Mouse (Mus musculus) lung, embryonic 16.5 days (tissue): ENCODE measurements around the gene Dusp1. TPM values are rescaled to one million over a fixed set of nuclear protein-coding genes. Genes with fewer than 3 reads are reported as not detected.

Source experiments
- ATAC-seq: fragments of 200-750 bp; cut with Nextera tagmentation; 2 replicates; pipeline ENCODE4 v1.8.0; 2017; ENCODE audit warnings: low read depth, mild to moderate bottlenecking, moderate library complexity
- H3K27ac ChIP-seq: fragments of 300-500 bp; sonication (generic); 2 replicates; pipeline ENCODE4 v1.5.1; 2014; ENCODE audit warnings: mild to moderate bottlenecking, control low read depth, low read length
- H3K27me3 ChIP-seq: fragments of 300-500 bp; sonication (generic); 2 replicates; pipeline ENCODE4 v1.6.1; 2014; ENCODE audit warnings: low read depth, low read length, mixed read lengths; ENCODE audit not compliant: control insufficient read depth, insufficient read depth
- H3K36me3 ChIP-seq: fragments of 300-500 bp; sonication (generic); 2 replicates; pipeline ENCODE4 v1.6.1; 2014; ENCODE audit warnings: low read length; ENCODE audit not compliant: control insufficient read depth, insufficient read depth
- H3K4me1 ChIP-seq: fragments of 300-500 bp; sonication (generic); replicated peaks from 2 replicates; pipeline ENCODE4 v1.6.1; 2014; ENCODE audit warnings: low read length, mixed read lengths; ENCODE audit not compliant: control insufficient read depth, insufficient read depth
- H3K4me2 ChIP-seq: fragments of 300-500 bp; sonication (generic); 2 replicates; pipeline ENCODE4 v1.6.1; 2014; ENCODE audit warnings: low read depth, low read length, control low read depth
- H3K4me3 ChIP-seq: fragments of 300-500 bp; sonication (generic); 2 replicates; pipeline ENCODE4 v1.5.1; 2014; ENCODE audit warnings: mild to moderate bottlenecking, low read length, control low read depth
- H3K9ac ChIP-seq: fragments of 300-500 bp; sonication (generic); 2 replicates; pipeline ENCODE4 v1.6.1; 2014; ENCODE audit warnings: low read length, control low read depth
- H3K9me3 ChIP-seq: fragments of 300-500 bp; sonication (generic); 2 replicates; pipeline ENCODE4 v1.6.1; 2016; ENCODE audit warnings: low read length; ENCODE audit not compliant: control insufficient read depth
- WGBS: fragments of 180-500 bp; shearing (Covaris S2); extraction: QIAGEN DNeasy Blood & Tissue Kit; methylation state at CpG from one replicate; pipeline ENCODE4 v1.1.7; 2014; 5-methylcytosine and 5-hydroxymethylcytosine counted together
- polyA plus RNA-seq: library from polyadenylated mRNA; unstranded; fragments of >200 nt; fragmentation: Nextera tagmentation; extraction: Ambion mirVana; gene quantifications from 2 replicates; pipeline ENCODE4 v1.2.1, GENCODE M21; 2015

The Dusp1 gene
- polyA plus RNA-seq, 1 experiment from 2014 or later = 28.4 TPM

DNA sequence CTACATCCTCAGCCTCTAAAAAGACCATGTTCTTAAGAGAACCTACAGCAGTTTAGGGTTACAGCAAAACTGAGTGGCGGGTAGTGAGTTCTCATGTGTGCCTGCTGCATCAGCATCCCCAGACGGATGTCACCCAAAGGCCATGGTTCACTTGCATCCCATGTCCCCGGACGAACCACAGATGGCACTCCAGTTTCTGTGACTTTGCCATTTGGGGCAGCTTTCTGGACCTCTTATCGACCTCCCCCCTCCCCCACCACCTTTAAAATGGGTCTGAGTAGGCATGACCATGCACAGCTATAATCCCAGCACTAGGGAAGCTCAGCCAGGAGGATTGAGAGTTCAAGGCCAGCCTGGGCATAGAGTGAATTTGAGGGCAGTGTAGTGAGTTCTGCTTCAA, 31.3 kb upstream of the Dusp1 start:
- ATAC-seq = no peak
- H3K9me3 ChIP-seq = no peaks in the 10 kb centered on the region
- peaks cover 24% of the 10 kb centered on the region for H3K4me1 ChIP-seq
- H3K4me2 ChIP-seq = no peak overlapping the region
- WGBS = 84% methylated on average over 5 of the region's 5 CpGs
- H3K27ac ChIP-seq = no peak overlapping the region
- H3K4me3 ChIP-seq = no peak overlapping the region
- no peaks in the 10 kb centered on the region for H3K27me3 ChIP-seq
- no peaks in the 10 kb centered on the region; the same call in 1 of the 2 replicates for H3K36me3 ChIP-seq
- H3K9ac ChIP-seq = no peak overlapping the region

GRCm38 (mm10) chr17:26592510-26592909, 30.6 kb upstream of the Dusp1 start:
- ATAC-seq = peak; percentile 41
- H3K9me3 ChIP-seq = no peaks in the 10 kb centered on the region
- H3K4me1 ChIP-seq = peaks cover 24% of the 10 kb centered on the region

DNA sequence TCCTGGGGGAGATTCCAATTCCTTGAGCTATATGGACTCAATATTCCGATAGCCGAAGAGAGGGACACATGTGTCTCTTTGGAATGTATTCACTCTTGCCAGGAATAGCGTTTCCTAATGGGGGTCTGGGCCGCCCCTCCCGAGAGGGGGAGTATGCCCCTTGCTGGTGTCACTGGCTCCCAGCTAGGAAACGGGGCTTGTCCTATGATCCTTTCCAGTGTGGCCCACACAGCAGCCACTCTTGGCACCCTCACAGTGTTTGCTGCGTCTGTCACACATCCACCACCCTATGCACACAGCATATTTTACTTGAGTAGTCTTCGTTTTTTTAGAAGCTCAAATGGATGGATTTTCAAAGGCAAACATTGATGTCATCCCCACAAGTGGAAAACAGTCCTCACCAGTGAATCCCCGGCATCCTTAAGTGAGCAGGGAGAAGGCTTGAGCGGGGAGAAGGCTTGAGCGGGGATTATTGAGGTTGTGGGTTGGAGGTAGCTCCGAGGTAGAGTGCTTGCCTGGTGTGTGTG, 26.1 kb upstream of the Dusp1 start:
- Histone ChIP-seq H3K9me3 (no peaks in the 10 kb centered on the region), H3K36me3 (no peaks in the 10 kb centered on the region; the same call in 1 of the 2 replicates), H3K9ac (no peak overlapping the region), H3K27ac (no peak overlapping the region; the same call in 1 of the 2 replicates), H3K4me2 (no peak overlapping the region), H3K4me3 (no peak overlapping the region), H3K27me3 (no peaks in the 10 kb centered on the region), H3K4me1 (peaks cover 23% of the 10 kb centered on the region)
- no peak for ATAC-seq
- 78% methylated on average over 12 of the region's 12 CpGs for WGBS

More at GRCm38 (mm10) chr17:26592510-26592909, 30.6 kb upstream of the Dusp1 start:
- H3K27me3 ChIP-seq = no peaks in the 10 kb centered on the region
- H3K9ac ChIP-seq = no peak overlapping the region
- no peak overlapping the region for H3K4me3 ChIP-seq
- no peak overlapping the region for H3K4me2 ChIP-seq
- H3K27ac ChIP-seq = peak overlapping the region; percentile 12; the same call in 1 of the 2 replicates
- H3K36me3 ChIP-seq = no peaks in the 10 kb centered on the region; the same call in 1 of the 2 replicates
- 75% methylated on average over 4 of the region's 4 CpGs for WGBS

GRCm38 (mm10) chr17:26584558-26585136, 22.7 kb upstream of the Dusp1 start:
- 10% methylated on average over 15 of the region's 15 CpGs for WGBS
- H3K4me3 ChIP-seq = no peak overlapping the region

DNA sequence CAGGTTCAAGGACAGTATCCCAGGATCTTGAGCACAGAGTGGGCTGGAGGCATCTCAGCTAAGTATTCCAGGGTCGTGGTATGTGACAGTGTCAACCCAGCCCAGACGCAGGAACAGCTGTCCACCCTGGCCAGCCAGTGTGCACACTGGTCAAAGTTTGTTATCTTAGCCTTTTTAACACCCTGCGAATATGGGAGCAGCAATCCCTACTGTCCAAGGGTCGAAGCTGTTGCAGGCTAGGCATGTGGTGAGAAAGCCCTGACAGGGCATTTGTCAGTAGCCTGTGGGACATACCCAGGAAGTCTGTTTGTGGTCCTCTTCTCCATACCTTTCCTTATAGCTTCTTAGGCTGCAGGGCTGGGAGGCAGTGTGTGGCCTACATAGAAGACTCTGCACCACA, 22.1 kb upstream of the Dusp1 start:
- H3K4me1 ChIP-seq = peaks cover 28% of the 10 kb centered on the region
- no peaks in the 10 kb centered on the region for H3K36me3 ChIP-seq
- no peak overlapping the region for H3K4me3 ChIP-seq
- H3K9ac ChIP-seq = peak overlapping the region; percentile 42; the same call in 1 of the 2 replicates
- WGBS = 31% methylated on average over 4 of the region's 4 CpGs
- peak overlapping the region; percentile 95 for H3K27ac ChIP-seq
- no peaks in the 10 kb centered on the region for H3K9me3 ChIP-seq
- peak overlapping the region; percentile 37 for H3K4me2 ChIP-seq
- ATAC-seq = peak; percentile 8
- H3K27me3 ChIP-seq = no peaks in the 10 kb centered on the region

More at GRCm38 (mm10) chr17:26584558-26585136, 22.7 kb upstream of the Dusp1 start:
- no peaks in the 10 kb centered on the region for H3K9me3 ChIP-seq
- no peaks in the 10 kb centered on the region for H3K36me3 ChIP-seq
- peak overlapping the region; percentile 95 for H3K27ac ChIP-seq
- peak; percentile 96 for ATAC-seq
- H3K4me2 ChIP-seq = peak overlapping the region; percentile 37
- peaks cover 28% of the 10 kb centered on the region for H3K4me1 ChIP-seq
- no peaks in the 10 kb centered on the region for H3K27me3 ChIP-seq
- H3K9ac ChIP-seq = peak overlapping the region; percentile 48

DNA sequence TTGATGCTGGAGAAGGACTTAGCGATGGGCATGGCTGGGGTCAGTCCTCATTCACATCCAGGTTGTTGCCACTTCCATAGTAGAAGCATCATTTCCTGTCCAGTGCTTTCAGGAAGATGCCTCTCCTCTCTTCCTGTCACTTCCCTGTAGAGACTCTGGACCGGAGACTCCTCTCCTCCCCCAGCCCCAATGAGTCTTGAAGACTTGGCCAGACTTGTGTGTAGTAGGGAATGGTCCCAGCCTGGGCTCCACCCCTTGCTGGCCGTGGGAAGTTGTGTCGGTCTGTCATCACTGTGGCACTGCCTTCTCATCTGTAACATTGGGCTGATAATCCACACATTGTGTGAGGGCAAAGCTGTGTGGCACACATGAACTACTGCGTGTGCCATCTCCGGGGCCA, 21.7 kb upstream of the Dusp1 start:
- H3K4me2 ChIP-seq = no peak overlapping the region
- WGBS = 71% methylated on average over 6 of the region's 6 CpGs
- no peaks in the 10 kb centered on the region for H3K36me3 ChIP-seq
- no peak for ATAC-seq
- H3K4me1 ChIP-seq = peaks cover 28% of the 10 kb centered on the region
- H3K9me3 ChIP-seq = no peaks in the 10 kb centered on the region
- no peak overlapping the region for H3K9ac ChIP-seq
- H3K27me3 ChIP-seq = no peaks in the 10 kb centered on the region
- peak overlapping the region; percentile 95 for H3K27ac ChIP-seq
- H3K4me3 ChIP-seq = no peak overlapping the region

DNA sequence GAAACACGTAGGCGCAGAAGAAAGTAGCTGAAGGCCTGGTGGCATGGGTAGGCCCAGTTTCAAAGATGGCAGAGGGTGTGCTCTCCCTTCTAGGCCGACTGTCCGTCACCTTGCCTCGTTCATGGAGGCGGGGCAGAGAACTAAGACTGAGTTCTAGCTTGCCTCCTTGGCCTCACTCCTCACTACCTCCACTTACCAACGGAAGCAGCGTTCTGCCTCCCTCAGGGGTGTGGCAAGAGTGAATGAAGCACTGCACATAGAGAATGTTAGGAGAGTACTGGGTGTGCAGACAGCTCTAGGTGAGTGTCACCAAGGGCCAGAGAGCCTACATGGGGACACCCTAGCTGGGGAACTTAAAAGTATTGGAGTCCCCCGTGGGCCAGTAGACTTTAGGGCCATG, 21.1 kb upstream of the Dusp1 start:
- Histone ChIP-seq H3K36me3 (no peaks in the 10 kb centered on the region), H3K27me3 (no peaks in the 10 kb centered on the region), H3K4me2 (no peak overlapping the region), H3K4me1 (peaks cover 28% of the 10 kb centered on the region), H3K4me3 (no peak overlapping the region), H3K27ac (peak overlapping the region; percentile 95), H3K9ac (no peak overlapping the region), H3K9me3 (no peaks in the 10 kb centered on the region)
- 91% methylated on average over 9 of the region's 9 CpGs for WGBS
- no peak for ATAC-seq

DNA sequence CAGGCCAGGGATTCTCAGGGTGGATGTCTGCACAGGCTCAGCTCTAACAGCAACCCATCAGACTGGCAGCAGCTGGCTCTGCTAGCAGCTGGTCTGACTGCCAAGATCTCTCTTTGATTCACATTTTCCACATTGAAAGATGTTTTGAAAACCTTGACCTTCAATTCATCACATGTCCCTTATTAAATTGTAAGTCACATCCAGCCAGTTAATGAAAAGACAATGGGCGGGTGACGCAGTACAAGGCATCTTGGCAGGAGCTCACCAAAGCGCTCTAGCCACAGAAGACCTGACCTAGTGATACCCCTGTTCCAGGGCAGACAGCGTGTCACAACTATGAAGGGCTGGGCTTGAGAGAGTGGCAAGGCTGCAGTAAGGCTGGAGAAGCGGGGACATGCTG, 20.4 kb upstream of the Dusp1 start:
- 72% methylated on average over 5 of the region's 5 CpGs for WGBS
- no peak overlapping the region for H3K9ac ChIP-seq
- H3K4me1 ChIP-seq = peaks cover 28% of the 10 kb centered on the region
- no peak overlapping the region for H3K4me3 ChIP-seq
- no peaks in the 10 kb centered on the region for H3K9me3 ChIP-seq
- ATAC-seq = 0 out of 2 replicates have a peak, but pooled peaks have one; percentile 29
- no peaks in the 10 kb centered on the region for H3K27me3 ChIP-seq
- H3K36me3 ChIP-seq = no peaks in the 10 kb centered on the region
- H3K4me2 ChIP-seq = no peak overlapping the region
- peak overlapping the region; percentile 60 for H3K27ac ChIP-seq

DNA sequence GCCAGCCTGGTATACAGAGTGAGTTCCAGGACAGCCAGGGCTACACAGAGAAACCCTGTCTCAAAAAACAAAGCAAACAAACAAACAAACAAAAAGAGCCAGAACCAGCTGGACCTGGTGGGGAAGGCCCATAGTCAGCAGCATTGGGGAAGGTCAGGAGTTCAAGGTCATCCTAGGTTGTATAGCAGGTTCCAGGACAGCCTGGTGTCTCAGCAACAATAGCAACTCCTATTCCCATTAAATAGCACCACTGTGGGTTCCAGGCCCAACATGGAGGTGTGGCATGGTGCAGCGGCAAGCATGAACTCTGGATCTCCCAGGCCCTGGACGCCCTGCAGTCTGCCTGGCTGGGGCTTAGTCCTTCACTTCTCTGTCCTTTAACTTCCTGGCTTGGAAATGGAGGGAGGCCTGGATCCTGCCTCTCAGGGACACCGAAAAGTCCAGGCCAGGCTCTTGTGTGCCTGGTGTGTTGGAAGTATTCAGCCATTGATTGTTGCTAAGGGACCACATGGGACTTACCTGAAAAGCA, 19.0 kb upstream of the Dusp1 start:
- WGBS = 95% methylated on average over 3 of the region's 3 CpGs
- Histone ChIP-seq H3K27ac (no peak overlapping the region), H3K4me3 (no peak overlapping the region), H3K9ac (no peak overlapping the region), H3K9me3 (no peaks in the 10 kb centered on the region), H3K36me3 (no peaks in the 10 kb centered on the region), H3K4me2 (no peak overlapping the region), H3K4me1 (peaks cover 38% of the 10 kb centered on the region), H3K27me3 (no peaks in the 10 kb centered on the region)
- ATAC-seq = no peak
